Mouse (Mus musculus): ENCODE results near the gene Ap1ar. TPM values are rescaled to one million over a fixed set of nuclear protein-coding genes. Genes with fewer than 3 reads are reported as not detected.

Gene Ap1ar
- polyA plus RNA-seq, 1 experiment: 69.3 TPM

DNA sequence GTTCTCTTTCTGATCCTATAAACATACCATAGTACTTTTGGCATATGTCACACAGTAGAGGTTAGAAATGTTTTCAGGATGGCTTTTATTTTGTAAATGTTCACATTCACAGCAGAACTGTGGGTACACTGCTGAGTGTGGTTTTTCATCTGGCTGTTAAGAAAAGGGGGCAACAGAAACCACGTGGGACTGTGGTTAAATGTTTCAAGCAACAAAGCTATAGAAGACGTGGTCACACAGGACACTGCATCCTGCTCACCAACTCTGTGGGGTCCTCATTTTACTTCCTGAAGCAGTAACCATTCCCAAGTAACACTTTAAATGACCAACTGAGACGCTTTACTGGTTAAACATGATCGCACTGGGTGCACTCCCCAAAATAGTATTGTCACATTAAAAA lies 25.2 kb upstream of the Ap1ar start:
- DNase-seq (ENCODE audit: low read depth): no peak
- no peak for TF ChIP-seq POLR2A (IDR thresholded peaks at IDR 0.05; ENCODE audit: borderline replicate concordance, extremely low read depth, insufficient read depth, insufficient read length, poor library complexity, severe bottlenecking)
- TF ChIP-seq CTCF (IDR thresholded peaks at IDR 0.05; ENCODE audit: borderline replicate concordance, extremely low read depth, insufficient read depth, insufficient read length): no peak

DNA sequence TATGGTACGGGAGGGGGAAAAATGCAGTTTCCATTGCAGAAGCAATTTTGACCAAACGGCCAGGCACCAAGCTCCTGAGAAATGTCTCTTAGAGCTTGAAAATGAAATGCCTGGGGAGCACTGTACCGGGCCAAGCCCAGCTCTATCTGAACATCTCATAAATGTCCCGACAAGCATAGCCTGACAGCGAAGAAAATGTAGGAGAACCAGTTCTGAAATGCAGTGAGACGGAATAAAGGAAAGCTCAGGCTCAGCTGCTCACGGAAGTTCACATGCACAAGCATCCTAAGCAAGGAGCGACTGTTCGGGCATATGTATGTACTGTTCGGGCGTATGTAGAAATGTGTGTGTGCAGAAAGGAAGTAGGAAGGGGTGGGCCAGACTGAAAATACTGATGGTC lies 24.0 kb upstream of the Ap1ar start:
- no peak for TF ChIP-seq POLR2A (IDR thresholded peaks at IDR 0.05; ENCODE audit: borderline replicate concordance, extremely low read depth, insufficient read depth, insufficient read length, poor library complexity, severe bottlenecking)
- TF ChIP-seq CTCF (IDR thresholded peaks at IDR 0.05; ENCODE audit: borderline replicate concordance, extremely low read depth, insufficient read depth, insufficient read length): no peak

DNA sequence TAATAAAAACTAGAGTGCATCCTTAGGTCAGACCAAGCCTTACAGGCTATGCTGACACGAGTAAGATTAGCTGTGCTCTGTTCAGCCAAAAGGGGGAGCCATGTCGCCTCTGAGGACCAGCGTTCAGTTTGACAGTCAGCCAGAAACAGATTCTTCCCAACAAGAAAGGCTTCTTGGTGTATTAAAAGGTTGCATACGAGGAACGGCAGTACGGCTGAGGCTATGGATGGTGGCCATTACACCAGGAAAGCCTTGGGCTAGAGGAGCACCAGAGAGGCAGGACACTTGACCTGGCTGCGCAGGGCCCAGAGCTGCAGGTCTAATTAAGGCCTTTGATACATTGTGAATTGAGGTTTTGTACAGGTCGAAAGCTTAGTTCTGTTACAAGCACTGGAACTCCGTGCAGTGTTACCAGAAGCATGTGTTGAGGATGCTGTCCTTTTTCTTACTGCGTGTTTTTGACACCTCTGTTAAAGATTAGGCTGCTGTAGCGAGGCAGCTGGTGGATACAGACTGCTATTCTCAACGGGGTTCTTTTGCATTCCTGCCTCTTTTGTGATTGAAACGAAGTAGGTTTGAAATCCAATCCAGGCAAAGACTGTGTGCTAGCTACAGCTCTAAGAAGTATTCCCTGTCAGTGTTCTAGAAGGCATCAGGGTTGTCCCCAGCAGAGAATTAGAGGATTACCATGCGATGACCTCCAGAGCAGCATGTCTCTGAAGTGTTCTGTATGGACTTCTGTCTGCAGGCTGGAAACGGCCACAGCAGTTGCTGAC lies 16.3 kb upstream of the Ap1ar start:
- DNase-seq (ENCODE audit: low read depth): peak; percentile 95
- TF ChIP-seq CTCF (IDR thresholded peaks at IDR 0.05; ENCODE audit: borderline replicate concordance, extremely low read depth, insufficient read depth, insufficient read length): peak; percentile 85
- no peak for TF ChIP-seq POLR2A (IDR thresholded peaks at IDR 0.05; ENCODE audit: borderline replicate concordance, extremely low read depth, insufficient read depth, insufficient read length, poor library complexity, severe bottlenecking)

More for the DNA sequence above, 24.0 kb upstream of the Ap1ar start:
- no peak for DNase-seq (ENCODE audit: low read depth)

DNA sequence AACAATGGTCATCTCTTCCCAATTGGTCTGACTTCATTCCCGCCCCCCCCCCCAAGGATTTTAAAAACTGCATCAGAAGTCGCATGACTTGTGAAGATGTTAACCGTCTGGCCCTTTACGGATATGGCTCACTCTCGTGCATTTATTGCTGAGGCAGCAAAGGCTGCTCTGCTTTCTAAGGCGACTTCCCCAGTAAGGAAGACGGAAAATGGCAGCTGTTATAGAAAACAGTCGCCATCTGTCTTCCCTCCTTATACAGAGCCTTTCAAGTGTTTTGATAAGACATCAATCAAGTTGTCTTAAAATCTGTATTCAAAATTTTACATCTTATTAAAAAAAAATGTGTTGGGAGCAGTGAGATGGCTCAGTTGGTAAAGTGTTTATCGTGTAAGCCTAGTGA lies 15.4 kb upstream of the Ap1ar start:
- DNase-seq (ENCODE audit: low read depth): peak; percentile 82
- TF ChIP-seq CTCF (IDR thresholded peaks at IDR 0.05; ENCODE audit: borderline replicate concordance, extremely low read depth, insufficient read depth, insufficient read length): no peak
- no peak for TF ChIP-seq POLR2A (IDR thresholded peaks at IDR 0.05; ENCODE audit: borderline replicate concordance, extremely low read depth, insufficient read depth, insufficient read length, poor library complexity, severe bottlenecking)

GRCm38 (mm10) chr3:127850776-127851646 lies 13.7 kb upstream of the Ap1ar start:
- DNase-seq (ENCODE audit: low read depth): no peak
- no peak for TF ChIP-seq POLR2A (IDR thresholded peaks at IDR 0.05; ENCODE audit: borderline replicate concordance, extremely low read depth, insufficient read depth, insufficient read length, poor library complexity, severe bottlenecking)
- no peak for TF ChIP-seq CTCF (IDR thresholded peaks at IDR 0.05; ENCODE audit: borderline replicate concordance, extremely low read depth, insufficient read depth, insufficient read length)

DNA sequence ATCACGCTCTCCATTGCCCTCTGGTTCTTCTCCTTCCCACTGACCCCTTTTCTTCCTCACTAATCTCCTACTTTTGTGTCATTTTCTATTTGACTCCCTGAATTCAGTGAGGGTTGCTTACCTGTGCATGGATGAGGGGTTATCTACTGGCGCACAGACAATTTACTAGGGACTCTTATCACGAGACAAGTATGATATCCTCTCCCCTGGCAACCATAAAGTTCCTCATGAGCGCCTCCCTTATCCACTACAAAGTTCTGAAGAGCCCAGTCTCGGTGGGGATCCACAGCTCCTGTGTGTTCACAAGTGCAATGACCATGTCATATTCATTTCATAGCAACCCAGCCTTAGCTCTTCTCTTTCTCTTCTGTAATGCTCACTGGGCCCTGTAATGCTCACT lies 12.6 kb upstream of the Ap1ar start:
- TF ChIP-seq POLR2A (IDR thresholded peaks at IDR 0.05; ENCODE audit: borderline replicate concordance, extremely low read depth, insufficient read depth, insufficient read length, poor library complexity, severe bottlenecking) (no peak), CTCF (IDR thresholded peaks at IDR 0.05; ENCODE audit: borderline replicate concordance, extremely low read depth, insufficient read depth, insufficient read length) (no peak)
- no peak for DNase-seq (ENCODE audit: low read depth)

- DNase-seq (ENCODE audit: low read depth): peak; percentile 71
- TF ChIP-seq POLR2A (IDR thresholded peaks at IDR 0.05; ENCODE audit: borderline replicate concordance, extremely low read depth, insufficient read depth, insufficient read length, poor library complexity, severe bottlenecking): no peak
- TF ChIP-seq CTCF (IDR thresholded peaks at IDR 0.05; ENCODE audit: borderline replicate concordance, extremely low read depth, insufficient read depth, insufficient read length): no peak
Measured at GRCm38 (mm10) chr3:127848088-127848808, 10.9 kb upstream of the Ap1ar start.

- TF ChIP-seq CTCF (IDR thresholded peaks at IDR 0.05; ENCODE audit: borderline replicate concordance, extremely low read depth, insufficient read depth, insufficient read length) (no peak), POLR2A (IDR thresholded peaks at IDR 0.05; ENCODE audit: borderline replicate concordance, extremely low read depth, insufficient read depth, insufficient read length, poor library complexity, severe bottlenecking) (no peak)
Measured at GRCm38 (mm10) chr3:127843941-127844327, 6.6 kb upstream of the Ap1ar start.

GRCm38 (mm10) chr3:127843324-127843940 lies 6.1 kb upstream of the Ap1ar start:
- TF ChIP-seq CTCF (IDR thresholded peaks at IDR 0.05; ENCODE audit: borderline replicate concordance, extremely low read depth, insufficient read depth, insufficient read length) (no peak), POLR2A (IDR thresholded peaks at IDR 0.05; ENCODE audit: borderline replicate concordance, extremely low read depth, insufficient read depth, insufficient read length, poor library complexity, severe bottlenecking) (no peak)
- no peak for DNase-seq (ENCODE audit: low read depth)

More at GRCm38 (mm10) chr3:127843941-127844327, 6.6 kb upstream of the Ap1ar start:
- DNase-seq (ENCODE audit: low read depth): no peak

DNA sequence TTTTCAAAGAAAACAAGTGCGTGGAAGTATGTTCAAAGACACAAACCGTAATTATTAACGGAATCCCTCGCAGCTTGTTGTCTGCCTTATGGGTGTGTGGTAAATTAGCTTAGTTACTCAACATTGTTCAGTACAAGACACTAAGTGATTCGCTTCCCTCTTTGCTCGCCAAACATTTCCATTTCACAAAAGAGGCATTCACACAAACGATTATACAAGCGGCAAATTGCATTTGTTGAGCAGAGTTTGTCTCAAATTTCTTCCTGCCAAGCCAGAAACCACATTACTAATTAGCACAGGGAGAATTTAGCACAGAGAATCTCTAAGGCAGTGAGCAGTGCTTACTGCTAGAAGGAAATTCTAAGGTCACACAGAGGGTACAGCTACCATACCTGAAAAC lies 4.6 kb upstream of the Ap1ar start:
- DNase-seq (ENCODE audit: low read depth): peak; percentile 73
- TF ChIP-seq CTCF (IDR thresholded peaks at IDR 0.05; ENCODE audit: borderline replicate concordance, extremely low read depth, insufficient read depth, insufficient read length) (no peak), POLR2A (IDR thresholded peaks at IDR 0.05; ENCODE audit: borderline replicate concordance, extremely low read depth, insufficient read depth, insufficient read length, poor library complexity, severe bottlenecking) (no peak)

Measured in brain, embryonic 14.5 days (tissue).